Mouse (Mus musculus): ENCODE data around the gene Nyap1. TPM values are rescaled to one million over a fixed set of nuclear protein-coding genes. Genes with fewer than 3 reads are reported as not detected.

Nyap1 gene
- polyA plus RNA-seq, 1 experiment: 2.7 TPM

DNA sequence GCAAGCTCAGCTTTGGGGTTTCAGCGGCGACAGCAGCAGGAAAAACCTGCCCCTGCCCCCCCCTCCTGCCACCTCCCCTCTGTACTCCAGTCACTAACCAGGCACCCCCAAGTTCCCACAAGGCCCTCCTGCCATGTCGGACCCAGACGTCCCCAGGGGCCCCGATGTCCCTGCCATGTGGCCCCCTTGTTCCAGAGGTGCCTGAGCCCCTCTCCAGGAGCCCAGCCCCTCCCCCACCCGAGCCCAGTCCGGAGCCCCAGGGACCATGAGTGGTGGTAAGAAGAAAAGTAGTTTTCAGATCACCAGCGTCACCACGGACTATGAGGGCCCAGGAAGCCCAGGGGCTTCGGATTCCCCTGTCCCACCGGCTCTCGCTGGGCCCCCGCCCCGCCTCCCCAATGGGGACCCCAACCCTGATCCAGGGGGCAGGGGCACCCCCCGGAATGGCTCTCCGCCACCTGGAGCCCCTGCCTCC is 5.5 kb upstream of the Nyap1 start:
- H3ac ChIP-seq (ENCODE audit: control insufficient read depth, insufficient read length): peak overlapping the region; percentile 76
- H3K79me2 ChIP-seq (ENCODE audit: control insufficient read depth, insufficient read depth): peaks cover 27% of the 10 kb centered on the region
- no peaks in the 10 kb centered on the region for H3K27me3 ChIP-seq (ENCODE audit: control insufficient read depth, insufficient read depth, insufficient read length)
- peak overlapping the region; percentile 94 for H3K4me2 ChIP-seq (ENCODE audit: low read depth)
- peaks cover 5% of the 10 kb centered on the region for H3K36me3 ChIP-seq (ENCODE audit: control insufficient read depth, insufficient read depth)
- H3K4me3 ChIP-seq: peak overlapping the region; percentile 97
- TF ChIP-seq CEBPB (IDR thresholded peaks at IDR 0.05; ENCODE audit: insufficient read depth, poor library complexity, severe bottlenecking) (no peak), E2F4 (IDR thresholded peaks at IDR 0.05; ENCODE audit: insufficient read depth) (no peak), MAX (IDR thresholded peaks at IDR 0.05; ENCODE audit: low read depth) (no peak)

DNA sequence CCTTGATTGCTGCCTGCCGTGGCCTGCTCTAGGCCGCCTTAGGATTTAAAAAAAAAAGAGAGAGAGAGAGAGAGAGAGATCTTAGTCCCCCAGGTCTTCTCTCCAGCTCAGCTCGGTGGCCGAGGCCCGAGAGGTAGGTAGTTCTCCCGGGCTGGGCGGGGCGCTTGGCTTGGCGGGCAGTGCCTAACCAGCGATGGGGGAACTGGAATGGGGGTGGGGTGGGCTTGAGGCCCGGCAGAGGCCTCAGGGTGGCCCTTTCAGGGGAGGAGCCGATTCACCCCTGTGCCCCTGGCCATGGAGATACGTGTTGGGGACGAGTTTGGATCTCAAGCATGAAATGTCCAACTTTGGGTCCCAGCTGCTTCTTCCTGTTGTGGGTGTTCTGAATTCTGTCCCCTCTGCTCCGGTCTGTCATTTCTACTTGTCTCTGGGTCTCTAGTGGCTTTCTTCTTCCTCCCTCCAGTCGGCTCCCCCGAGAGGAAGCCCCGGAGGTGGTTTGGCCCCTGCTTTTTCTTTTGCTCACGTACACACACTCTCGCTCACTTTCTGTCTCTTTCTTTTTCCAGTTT is 5.0 kb upstream of the Nyap1 start:
- H3K4me3 ChIP-seq: peak overlapping the region; percentile 97
- H3ac ChIP-seq (ENCODE audit: control insufficient read depth, insufficient read length): peak overlapping the region; percentile 76
- TF ChIP-seq MYOD1 (IDR thresholded peaks at IDR 0.05; ENCODE audit: control insufficient read depth in 1 of 3, insufficient read length in 2 of 3, low read depth in 2 of 3) (no peak), E2F4 (IDR thresholded peaks at IDR 0.05; ENCODE audit: insufficient read depth) (no peak), SRF (IDR thresholded peaks at IDR 0.05; ENCODE audit: control insufficient read depth, insufficient read length, low read depth) (no peak), CEBPB (IDR thresholded peaks at IDR 0.05; ENCODE audit: insufficient read depth, poor library complexity, severe bottlenecking) (no peak), TCF12 (IDR thresholded peaks at IDR 0.05; ENCODE audit: insufficient read depth, poor library complexity, severe bottlenecking) (no peak), MYOG (IDR thresholded peaks at IDR 0.05; ENCODE audit: control insufficient read depth in 1 of 3, insufficient read depth in 1 of 3, insufficient read length in 2 of 3, low read depth in 2 of 3) (no peak), POLR2A (IDR thresholded peaks at IDR 0.05; ENCODE audit: insufficient read length, low read depth) (no peak), REST (IDR thresholded peaks at IDR 0.05; ENCODE audit: insufficient read depth, insufficient read length) (no peak), TCF3 (IDR thresholded peaks at IDR 0.05; ENCODE audit: insufficient read length, low read depth) (no peak), MAX (IDR thresholded peaks at IDR 0.05; ENCODE audit: low read depth) (no peak), POLR2AphosphoS2 (IDR thresholded peaks at IDR 0.05; ENCODE audit: insufficient read length, low read depth) (no peak), USF1 (IDR thresholded peaks at IDR 0.05; ENCODE audit: low read depth) (no peak)
- no peaks in the 10 kb centered on the region for H3K27me3 ChIP-seq (ENCODE audit: control insufficient read depth, insufficient read depth, insufficient read length)
- H3K36me3 ChIP-seq (ENCODE audit: control insufficient read depth, insufficient read depth): peaks cover 5% of the 10 kb centered on the region
- H3K4me2 ChIP-seq (ENCODE audit: low read depth): peak overlapping the region; percentile 94
- peaks cover 27% of the 10 kb centered on the region for H3K79me2 ChIP-seq (ENCODE audit: control insufficient read depth, insufficient read depth)

DNA sequence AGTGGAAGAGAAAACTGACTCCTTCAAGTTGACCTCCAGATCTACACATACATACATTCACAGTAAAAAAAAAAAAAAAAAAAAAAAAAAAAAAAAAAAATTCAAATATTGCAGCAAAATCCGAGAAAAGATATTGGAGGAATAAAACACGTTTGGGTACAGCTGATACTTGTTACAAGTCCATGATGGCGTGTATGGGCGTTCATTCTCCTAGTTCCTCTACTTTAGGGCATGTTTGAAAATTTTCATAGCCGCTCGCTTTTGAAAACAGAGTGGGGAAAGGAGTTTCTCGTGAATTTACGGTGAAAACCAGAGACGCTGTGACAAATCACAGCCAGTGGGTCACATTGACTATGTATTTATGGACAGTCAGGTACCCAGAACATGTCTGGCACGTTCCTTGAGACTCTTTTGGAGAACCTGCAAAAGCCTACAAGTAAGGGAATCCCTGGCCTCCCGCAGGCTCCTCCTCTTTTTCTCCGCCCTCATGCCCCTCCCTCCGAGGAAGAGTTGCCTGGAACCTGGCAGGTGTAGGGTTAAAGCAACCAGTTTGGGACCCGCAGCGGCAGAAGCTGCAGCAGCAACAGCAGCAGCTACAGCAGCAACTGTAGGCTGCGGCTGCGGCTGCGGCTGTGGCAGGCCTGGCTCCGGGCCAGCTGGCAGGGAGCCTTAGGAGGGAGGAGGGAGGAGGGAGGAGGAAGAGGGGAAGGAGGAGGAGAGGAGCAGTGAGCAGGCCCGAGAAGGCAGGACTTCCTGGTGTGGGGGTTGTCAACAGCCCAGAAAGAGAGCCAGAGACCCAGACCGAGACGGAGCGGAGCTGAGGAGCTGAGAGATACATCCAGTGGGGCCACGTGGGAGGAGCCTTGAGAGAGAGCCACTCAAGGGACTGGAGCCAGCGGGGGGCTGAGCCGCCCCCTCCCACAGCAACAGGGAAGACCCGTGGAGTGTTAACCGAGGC is 4.1 kb upstream of the Nyap1 start, which contains the start of gene Tsc22d4:
TSS of gene Tsc22d4 (plus strand) at position 517 of the 958 bp plus-strand sequence.
- Histone ChIP-seq H3K4me3 (peak within 1 kb of the TSS; percentile 97), H3ac (ENCODE audit: control insufficient read depth, insufficient read length) (peak within 1 kb of the TSS; percentile 76), H3K79me2 (ENCODE audit: control insufficient read depth, insufficient read depth) (peaks cover 27% of the 10 kb centered on the region), H3K36me3 (ENCODE audit: control insufficient read depth, insufficient read depth) (no peaks in the 10 kb centered on the region), H3K4me2 (ENCODE audit: low read depth) (peak within 1 kb of the TSS; percentile 94), H3K27me3 (ENCODE audit: control insufficient read depth, insufficient read depth, insufficient read length) (no peaks in the 10 kb centered on the region)
- no peak for TF ChIP-seq MAX (IDR thresholded peaks at IDR 0.05; ENCODE audit: low read depth)
- no peak for TF ChIP-seq CEBPB (IDR thresholded peaks at IDR 0.05; ENCODE audit: insufficient read depth, poor library complexity, severe bottlenecking)
- peak; percentile 80 for TF ChIP-seq POLR2A (IDR thresholded peaks at IDR 0.05; ENCODE audit: insufficient read length, low read depth)
- TF ChIP-seq USF1 (IDR thresholded peaks at IDR 0.05; ENCODE audit: low read depth): peak; percentile 52
- TF ChIP-seq SRF (IDR thresholded peaks at IDR 0.05; ENCODE audit: control insufficient read depth, insufficient read length, low read depth): no peak
- no peak for TF ChIP-seq REST (IDR thresholded peaks at IDR 0.05; ENCODE audit: insufficient read depth, insufficient read length)
- TF ChIP-seq POLR2AphosphoS2 (IDR thresholded peaks at IDR 0.05; ENCODE audit: insufficient read length, low read depth): peak; percentile 71
- TF ChIP-seq TCF3 (IDR thresholded peaks at IDR 0.05; ENCODE audit: insufficient read length, low read depth): peak; percentile 7
- TF ChIP-seq MYOG (IDR thresholded peaks at IDR 0.05; ENCODE audit: control insufficient read depth in 1 of 3, insufficient read depth in 1 of 3, insufficient read length in 2 of 3, low read depth in 2 of 3): peak in 2 of 3 experiments; percentile 76 to 86
- peak in 2 of 3 experiments; percentile 44 to 70 for TF ChIP-seq MYOD1 (IDR thresholded peaks at IDR 0.05; ENCODE audit: control insufficient read depth in 1 of 3, insufficient read length in 2 of 3, low read depth in 2 of 3)

DNA sequence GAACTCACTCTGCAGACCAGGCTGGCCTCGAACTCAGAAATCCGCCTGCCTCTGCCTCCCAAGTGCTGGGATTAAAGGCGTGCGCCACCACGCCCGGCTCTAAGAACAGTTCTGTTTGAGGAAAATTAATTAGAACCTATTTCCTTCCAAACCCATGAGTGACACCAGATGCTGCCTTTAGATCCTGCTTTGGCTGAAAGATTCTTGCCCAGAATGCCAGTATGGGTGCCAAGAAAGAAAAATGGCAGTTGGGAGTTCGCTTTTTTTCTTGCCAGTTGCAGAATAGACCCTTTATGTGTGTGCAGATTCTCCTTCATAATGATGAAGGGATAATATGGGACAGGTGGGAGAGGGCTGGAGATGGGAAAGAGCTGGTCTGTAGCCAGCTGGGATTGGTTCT is 2.8 kb upstream of the Nyap1 start:
- no peaks in the 10 kb centered on the region for H3K27me3 ChIP-seq (ENCODE audit: control insufficient read depth, insufficient read depth, insufficient read length)
- no peak overlapping the region for H3ac ChIP-seq (ENCODE audit: control insufficient read depth, insufficient read length)
- no peaks in the 10 kb centered on the region for H3K36me3 ChIP-seq (ENCODE audit: control insufficient read depth, insufficient read depth)
- no peak overlapping the region for H3K4me3 ChIP-seq
- H3K4me2 ChIP-seq (ENCODE audit: low read depth): no peak overlapping the region
- no peak for TF ChIP-seq POLR2A (IDR thresholded peaks at IDR 0.05; ENCODE audit: insufficient read length, low read depth)
- no peak for TF ChIP-seq E2F4 (IDR thresholded peaks at IDR 0.05; ENCODE audit: insufficient read depth)
- no peak for TF ChIP-seq MYOD1 (IDR thresholded peaks at IDR 0.05; ENCODE audit: control insufficient read depth in 1 of 3, insufficient read length in 2 of 3, low read depth in 2 of 3)
- no peak for TF ChIP-seq MAX (IDR thresholded peaks at IDR 0.05; ENCODE audit: low read depth)
- no peak for TF ChIP-seq CEBPB (IDR thresholded peaks at IDR 0.05; ENCODE audit: insufficient read depth, poor library complexity, severe bottlenecking)
- TF ChIP-seq TCF12 (IDR thresholded peaks at IDR 0.05; ENCODE audit: insufficient read depth, poor library complexity, severe bottlenecking): no peak
- no peak for TF ChIP-seq USF1 (IDR thresholded peaks at IDR 0.05; ENCODE audit: low read depth)
- TF ChIP-seq MYOG (IDR thresholded peaks at IDR 0.05; ENCODE audit: control insufficient read depth in 1 of 3, insufficient read depth in 1 of 3, insufficient read length in 2 of 3, low read depth in 2 of 3): no peak
- no peak for TF ChIP-seq POLR2AphosphoS2 (IDR thresholded peaks at IDR 0.05; ENCODE audit: insufficient read length, low read depth)
- peaks cover 25% of the 10 kb centered on the region for H3K79me2 ChIP-seq (ENCODE audit: control insufficient read depth, insufficient read depth)

All from myocyte (in vitro differentiated cells).